Mouse (Mus musculus) layer of hippocampus, postnatal 10 days (tissue): ENCODE data around the gene Cbll1. TPM values are rescaled to one million over a fixed set of nuclear protein-coding genes. Genes with fewer than 3 reads are reported as not detected.
"Not testable (repeated sequence)": the region's sequence is repeated elsewhere in the genome, so short reads cannot be mapped to it uniquely, and the experiment has no call there.

ENCODE experiments used
- DNase-seq, 2 experiments: peaks; one replicate each; pipeline ENCODE4 v3.0.0; 2021; ENCODE audit warnings: low spot score in 2 of 2
- total RNA-seq, 2 experiments: library from RNA; stranded (reverse); gene quantifications; 2 replicates each; pipeline ENCODE4 v1.2.3; 2021

Cbll1 gene
- total RNA-seq, 2 experiments from 2014 or later, result 21.1 to 25.1 TPM

- no peak for DNase-seq
Measured at GRCm38 (mm10) chr12:31500196-31500595, 780 bp upstream of the Cbll1 start.

- no peak for DNase-seq
Measured at GRCm38 (mm10) chr12:31498936-31499313, 491 bp downstream of the Cbll1 start.

GRCm38 (mm10) chr12:31486431-31486830, 13.0 kb downstream of the Cbll1 start:
- no peak for DNase-seq

GRCm38 (mm10) chr12:31478182-31478581, 21.2 kb downstream of the Cbll1 start:
- not testable (repeated sequence) for DNase-seq

GRCm38 (mm10) chr12:31462615-31463014, 36.8 kb downstream of the Cbll1 start:
- DNase-seq, result no peak

- no peak for DNase-seq
Measured at GRCm38 (mm10) chr12:31461371-31461770, 38.0 kb downstream of the Cbll1 start.

GRCm38 (mm10) chr12:31460270-31460669, 39.1 kb downstream of the Cbll1 start:
- not testable (repeated sequence) for DNase-seq

GRCm38 (mm10) chr12:31458474-31458873, 40.9 kb downstream of the Cbll1 start:
- DNase-seq, result no peak

- DNase-seq, result no peak
Measured at GRCm38 (mm10) chr12:31456271-31456670, 43.1 kb downstream of the Cbll1 start.

- no peak for DNase-seq
Measured at GRCm38 (mm10) chr12:31449341-31449740, 50.1 kb downstream of the Cbll1 start.

- DNase-seq, result no peak
Measured at GRCm38 (mm10) chr12:31444827-31445226, 54.6 kb downstream of the Cbll1 start.

GRCm38 (mm10) chr12:31444131-31444546, 55.3 kb downstream of the Cbll1 start:
- no peak for DNase-seq

- DNase-seq, result no peak
Measured at GRCm38 (mm10) chr12:31439612-31440011, 59.8 kb downstream of the Cbll1 start.

GRCm38 (mm10) chr12:31437791-31438190, 61.6 kb downstream of the Cbll1 start:
- DNase-seq, result no peak

Other genes starting within 250 kb of the Cbll1 start
- gene Lamb1, start 234.4 kb downstream of the Cbll1 start, total RNA-seq, result 10 to 100 TPM; 55.3 to 57.3 TPM
- gene Dld, start 148.2 kb downstream of the Cbll1 start, total RNA-seq, result 100 to 1,000 TPM; 113 to 125 TPM
- gene Slc26a3, start 108.7 kb downstream of the Cbll1 start, total RNA-seq, result under 1 TPM; 0.39 to 0.62 TPM
- 1 to 10 TPM; 5.3 to 7.0 TPM for gene Slc26a4, start 60.4 kb upstream of the Cbll1 start, total RNA-seq
- gene Bcap29, start 135.0 kb upstream of the Cbll1 start, total RNA-seq, result 10 to 100 TPM; 20.8 to 22.2 TPM
- 10 to 100 TPM in 1 of 2 experiments, 1 to 10 TPM in 1; 8.4 to 10.0 TPM for gene Dus4l, start 155.2 kb upstream of the Cbll1 start, total RNA-seq
- 10 to 100 TPM; 64.4 to 64.6 TPM for gene Cog5, start 155.3 kb upstream of the Cbll1 start, total RNA-seq
- 10 to 100 TPM; 50.5 to 59.9 TPM for gene Gpr22, start 214.3 kb upstream of the Cbll1 start, total RNA-seq